Mouse (Mus musculus) midbrain, embryonic 11.5 days (tissue): ENCODE data around the gene Ppp2r5c. TPM values are rescaled to one million over a fixed set of nuclear protein-coding genes. Genes with fewer than 3 reads are reported as not detected.
A peak's percentile ranks its signal among the peaks of the same experiment; 100 is the strongest.

Experiments used
- ATAC-seq: fragments of 200-750 bp; cut with Nextera tagmentation; 2 replicates; pipeline ENCODE4 v1.8.0; 2017; ENCODE audit warnings: moderate TSS enrichment, moderate library complexity; ENCODE audit not compliant: low FRiP score
- DNase-seq: peaks from one replicate; pipeline ENCODE4 v3.0.0; 2015; ENCODE audit warnings: low spot score; ENCODE audit errors: missing footprints
- H3K27ac ChIP-seq: fragments of 300-500 bp; sonication (generic); 2 replicates; pipeline ENCODE4 v1.5.1; 2014; ENCODE audit warnings: low read depth, low read length
- H3K27me3 ChIP-seq: fragments of 300-500 bp; sonication (generic); 2 replicates; pipeline ENCODE4 v1.6.1; 2014; ENCODE audit warnings: mild to moderate bottlenecking, low read length, moderate library complexity, mixed read lengths; ENCODE audit not compliant: control insufficient read depth, insufficient read depth
- H3K36me3 ChIP-seq: fragments of 300-500 bp; sonication (generic); 2 replicates; pipeline ENCODE4 v1.6.1; 2014; ENCODE audit warnings: mild to moderate bottlenecking, low read length, moderate library complexity, mixed read lengths; ENCODE audit not compliant: control insufficient read depth, insufficient read depth
- H3K4me1 ChIP-seq: fragments of 300-500 bp; sonication (generic); 2 replicates; pipeline ENCODE4 v1.6.1; 2014; ENCODE audit warnings: low read length; ENCODE audit not compliant: control insufficient read depth, insufficient read depth
- H3K4me2 ChIP-seq: fragments of 300-500 bp; sonication (generic); 2 replicates; pipeline ENCODE4 v1.6.1; 2014; ENCODE audit warnings: mild to moderate bottlenecking, moderate library complexity
- H3K4me3 ChIP-seq: fragments of 300-500 bp; sonication (generic); 2 replicates; pipeline ENCODE4 v1.5.1; 2014; ENCODE audit warnings: low read depth, low read length
- H3K9ac ChIP-seq: fragments of 300-500 bp; sonication (generic); 2 replicates; pipeline ENCODE4 v1.6.1; 2014; ENCODE audit warnings: low read length
- H3K9me3 ChIP-seq: fragments of 300-500 bp; sonication (generic); 2 replicates; pipeline ENCODE4 v1.6.1; 2016; ENCODE audit warnings: low read length; ENCODE audit not compliant: control insufficient read depth
- WGBS: fragments of 180-500 bp; shearing (Covaris S2); extraction: QIAGEN DNeasy Blood & Tissue Kit; methylation state at CpG from one replicate; pipeline ENCODE4 v1.1.7; 2014; 5-methylcytosine and 5-hydroxymethylcytosine counted together
- polyA plus RNA-seq: library from polyadenylated mRNA; unstranded; fragments of >200 nt; fragmentation: Nextera tagmentation; extraction: Ambion mirVana; gene quantifications from 2 replicates; pipeline ENCODE4 v1.2.1, GENCODE M21; 2014

The Ppp2r5c gene
- polyA plus RNA-seq, 1 experiment from 2014 or later = 175 TPM

GRCm38 (mm10) chr12:110436638-110437366 is 10.1 kb upstream of the Ppp2r5c start:
- no peak overlapping the region for H3K27ac ChIP-seq
- WGBS = 74% methylated on average over 9 of the region's 9 CpGs
- H3K4me3 ChIP-seq = no peak overlapping the region
- no peak overlapping the region for H3K9ac ChIP-seq
- no peak for DNase-seq
- H3K4me2 ChIP-seq = no peak overlapping the region
- ATAC-seq = no peak
- H3K4me1 ChIP-seq = no peaks in the 10 kb centered on the region
- no peaks in the 10 kb centered on the region for H3K27me3 ChIP-seq
- no peaks in the 10 kb centered on the region for H3K36me3 ChIP-seq
- no peaks in the 10 kb centered on the region for H3K9me3 ChIP-seq

DNA sequence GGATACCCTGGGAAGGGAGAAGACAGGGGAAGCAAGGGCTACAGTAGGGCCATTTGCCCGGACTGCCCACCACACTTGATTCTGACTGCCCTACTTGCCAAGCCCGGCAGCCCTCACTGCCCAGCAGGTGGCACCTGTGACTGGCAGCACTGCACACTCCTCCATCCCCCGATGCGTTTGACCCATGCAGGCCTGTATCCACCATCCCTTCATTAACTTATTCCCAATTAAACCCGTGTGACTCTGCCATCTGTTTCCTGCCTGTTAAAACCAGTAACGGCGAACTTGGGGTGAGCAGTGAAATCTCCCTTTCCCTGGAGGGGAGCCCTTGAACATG is 9.6 kb upstream of the Ppp2r5c start:
- no peak overlapping the region for H3K4me2 ChIP-seq
- H3K27me3 ChIP-seq = no peaks in the 10 kb centered on the region
- no peak overlapping the region for H3K9ac ChIP-seq
- no peak for ATAC-seq
- no peaks in the 10 kb centered on the region for H3K4me1 ChIP-seq
- 72% methylated on average over 7 of the region's 7 CpGs for WGBS
- H3K4me3 ChIP-seq = no peak overlapping the region
- no peaks in the 10 kb centered on the region for H3K9me3 ChIP-seq
- no peak overlapping the region for H3K27ac ChIP-seq
- H3K36me3 ChIP-seq = no peaks in the 10 kb centered on the region
- DNase-seq = no peak

DNA sequence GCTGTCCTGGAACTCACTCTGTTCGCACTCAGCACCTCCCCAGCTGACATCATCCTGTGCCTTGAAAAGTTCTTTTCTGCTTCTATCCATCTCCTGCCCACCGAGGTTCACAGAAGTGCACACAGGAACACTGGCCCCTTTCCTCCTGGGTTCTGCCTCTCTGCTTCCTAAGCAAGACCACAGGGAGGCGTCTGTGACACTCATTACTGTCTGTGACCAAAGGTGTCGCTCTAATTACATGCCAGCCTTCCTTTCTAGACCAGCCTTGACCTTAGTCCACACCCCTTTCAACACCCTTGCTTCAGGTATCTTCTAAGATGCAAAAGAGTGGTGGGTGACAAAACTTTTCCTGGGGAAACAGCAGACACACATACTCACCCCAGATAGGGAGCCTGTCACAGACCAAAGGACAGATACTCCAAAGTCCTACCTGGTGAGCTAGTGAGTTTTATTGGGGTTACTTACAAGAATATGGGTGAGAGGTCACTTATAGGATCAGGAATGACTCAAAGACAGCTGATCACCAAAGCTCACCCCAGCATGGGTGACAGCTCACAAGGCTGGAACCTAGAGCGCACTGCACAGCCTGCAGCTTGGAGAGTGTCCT is 8.4 kb upstream of the Ppp2r5c start:
- ATAC-seq = no peak
- Histone ChIP-seq H3K27me3 (no peaks in the 10 kb centered on the region), H3K9ac (no peak overlapping the region), H3K9me3 (no peaks in the 10 kb centered on the region), H3K36me3 (no peaks in the 10 kb centered on the region), H3K4me3 (no peak overlapping the region), H3K4me2 (no peak overlapping the region), H3K4me1 (no peaks in the 10 kb centered on the region), H3K27ac (no peak overlapping the region)
- WGBS = 42% methylated on average over 5 of the region's 5 CpGs
- DNase-seq = no peak

- H3K36me3 ChIP-seq = no peaks in the 10 kb centered on the region
- H3K4me2 ChIP-seq = no peak overlapping the region
- no peaks in the 10 kb centered on the region for H3K9me3 ChIP-seq
- ATAC-seq = no peak
- DNase-seq = no peak
- H3K9ac ChIP-seq = no peak overlapping the region
- H3K4me3 ChIP-seq = no peak overlapping the region
- peaks cover 5% of the 10 kb centered on the region for H3K4me1 ChIP-seq
- 88% methylated on average over 2 of the region's 2 CpGs for WGBS
- H3K27me3 ChIP-seq = no peaks in the 10 kb centered on the region
- no peak overlapping the region for H3K27ac ChIP-seq
Measured at GRCm38 (mm10) chr12:110442238-110442637, 4.7 kb upstream of the Ppp2r5c start.

DNA sequence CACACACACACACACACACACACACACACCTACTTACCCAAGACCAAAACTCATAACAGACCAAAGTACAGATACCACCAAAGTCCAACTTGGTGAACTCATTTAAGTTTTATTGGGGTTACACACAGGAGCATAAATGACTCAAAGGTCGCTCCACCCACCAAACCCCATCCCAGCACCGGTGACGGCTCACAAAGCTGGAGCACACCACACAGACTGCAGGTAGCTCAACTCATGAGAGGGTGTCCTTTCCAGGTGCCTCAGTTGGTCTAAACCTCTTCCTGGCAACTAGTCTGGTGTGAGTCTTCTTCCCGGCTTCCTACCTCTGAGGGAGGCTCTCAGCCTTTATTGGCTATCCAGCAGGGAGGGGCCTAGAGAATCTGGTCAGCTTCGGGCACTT is 2.4 kb upstream of the Ppp2r5c start:
- no peak overlapping the region for H3K27ac ChIP-seq
- 75% methylated on average over 5 of the region's 5 CpGs for WGBS
- H3K27me3 ChIP-seq = no peaks in the 10 kb centered on the region
- H3K9ac ChIP-seq = no peak overlapping the region
- no peaks in the 10 kb centered on the region for H3K36me3 ChIP-seq
- ATAC-seq = no peak
- no peak overlapping the region for H3K4me3 ChIP-seq
- H3K9me3 ChIP-seq = no peaks in the 10 kb centered on the region
- no peak for DNase-seq
- H3K4me2 ChIP-seq = no peak overlapping the region
- peaks cover 10% of the 10 kb centered on the region for H3K4me1 ChIP-seq

GRCm38 (mm10) chr12:110445775-110446174 is 1.1 kb upstream of the Ppp2r5c start:
- DNase-seq = peak; percentile 83
- Histone ChIP-seq H3K9ac (peak overlapping the region; percentile 66; the same call in 1 of the 2 replicates), H3K36me3 (no peaks in the 10 kb centered on the region), H3K27ac (no peak overlapping the region), H3K4me1 (peaks cover 10% of the 10 kb centered on the region), H3K4me3 (peak overlapping the region; percentile 88), H3K27me3 (no peaks in the 10 kb centered on the region), H3K9me3 (no peaks in the 10 kb centered on the region), H3K4me2 (peak overlapping the region; percentile 74)
- WGBS = 42% methylated on average over 7 of the region's 7 CpGs
- no peak for ATAC-seq

GRCm38 (mm10) chr12:110447306-110447705 is 386 bp downstream of the Ppp2r5c start:
- peak; percentile 47 for ATAC-seq
- Histone ChIP-seq H3K9me3 (no peaks in the 10 kb centered on the region), H3K27me3 (no peaks in the 10 kb centered on the region), H3K4me3 (peak overlapping the region; percentile 88), H3K27ac (peak overlapping the region; percentile 30; the same call in 1 of the 2 replicates), H3K9ac (peak overlapping the region; percentile 86), H3K4me2 (peak overlapping the region; percentile 74), H3K36me3 (no peaks in the 10 kb centered on the region), H3K4me1 (peaks cover 10% of the 10 kb centered on the region)
- peak; percentile 93 for DNase-seq
- 0% methylated on average over 27 of the region's 39 CpGs for WGBS

DNA sequence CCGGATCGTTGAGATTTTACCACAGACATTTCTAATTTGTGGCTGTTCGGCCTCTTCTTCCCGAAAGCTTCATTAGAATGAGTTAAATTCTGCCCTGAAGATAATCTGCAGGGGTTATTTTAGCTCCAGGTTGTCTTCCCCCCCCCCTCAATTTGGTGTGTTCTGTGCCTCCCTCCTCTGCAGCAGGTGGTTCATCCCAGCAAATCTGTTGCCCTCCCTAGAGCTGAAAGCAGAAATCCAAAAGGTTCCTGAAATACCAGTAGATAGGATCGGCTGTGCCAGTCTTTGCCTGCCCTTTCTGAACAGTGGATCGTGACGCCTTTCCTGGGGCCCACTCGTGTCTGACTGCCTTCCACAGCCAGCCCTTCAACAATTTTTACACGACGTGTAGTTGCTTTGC is 1.8 kb downstream of the Ppp2r5c start:
- 49% methylated on average over 10 of the region's 10 CpGs for WGBS
- H3K9ac ChIP-seq = no peak overlapping the region

DNA sequence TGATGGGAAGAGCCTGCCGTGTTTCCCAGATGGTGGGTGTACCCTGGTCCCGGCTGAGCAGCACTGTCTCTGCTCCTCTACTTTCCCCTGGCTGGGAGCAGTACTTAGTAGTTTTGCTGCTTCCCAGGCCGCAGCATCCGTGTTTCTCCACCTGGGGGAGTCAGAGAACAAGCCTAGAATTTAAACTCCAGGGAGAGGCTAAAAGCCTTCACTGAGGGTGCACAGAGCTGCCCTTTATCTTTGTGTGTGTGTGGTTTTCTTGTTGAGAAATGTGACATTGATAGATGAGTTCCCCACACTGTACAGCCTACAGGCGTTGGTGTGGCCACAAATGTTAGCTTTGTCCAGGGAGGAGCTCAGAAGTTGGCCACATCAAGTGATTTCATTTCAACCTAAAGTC is 7.3 kb downstream of the Ppp2r5c start:
- H3K27me3 ChIP-seq = no peaks in the 10 kb centered on the region
- H3K9me3 ChIP-seq = no peaks in the 10 kb centered on the region
- H3K4me1 ChIP-seq = no peaks in the 10 kb centered on the region
- ATAC-seq (no peak; the same call in 1 of the 2 replicates), DNase-seq (peak; percentile 93)
- H3K4me3 ChIP-seq = no peak overlapping the region
- WGBS = 13% methylated on average over 5 of the region's 5 CpGs
- no peak overlapping the region for H3K4me2 ChIP-seq
- no peak overlapping the region for H3K27ac ChIP-seq
- no peak overlapping the region for H3K9ac ChIP-seq
- H3K36me3 ChIP-seq = no peaks in the 10 kb centered on the region

More for the DNA sequence above, 1.8 kb downstream of the Ppp2r5c start:
- no peaks in the 10 kb centered on the region for H3K27me3 ChIP-seq
- DNase-seq (no peak), ATAC-seq (no peak)
- peaks cover 10% of the 10 kb centered on the region for H3K4me1 ChIP-seq
- H3K9me3 ChIP-seq = no peaks in the 10 kb centered on the region
- no peaks in the 10 kb centered on the region for H3K36me3 ChIP-seq
- no peak overlapping the region for H3K4me3 ChIP-seq
- no peak overlapping the region for H3K4me2 ChIP-seq
- no peak overlapping the region for H3K27ac ChIP-seq
